In genomic region chr10:42976577-42976976, GRCm38 (mm10) we compare ENCODE assay signal across 13 mouse cellular contexts.
"Had no signal": no experiment of that assay in that cellular context is flagged by ENCODE, and none has a peak within 500 bp of the region (broad histone marks: within the 10 kb centered on the region; RNA-seq: fewer than 3 reads in every experiment).

No protein-coding gene starts in this region.

- DNase-seq: lung, adult 18-20 months; lung, embryonic 14.5 days; lung, postnatal 10 days; lung, postnatal 4 days; midbrain, embryonic 14.5 days; retina, postnatal 1 day; right cerebral cortex, adult 18-20 months; right cerebral cortex, postnatal 25 days; right cerebral cortex, postnatal 4 days; spleen, adult 18-20 months; thymus, adult 18-20 months; thymus, postnatal 14 days; thymus, postnatal 36 days had no signal
